Mouse (Mus musculus) kidney, adult 2 months (tissue): ENCODE results near the gene Exosc3.

Experiments used
- CTCF ChIP-seq: fragments of 200-500 bp; conservative IDR thresholded peaks from 2 replicates; pipeline ENCODE4 v1.5.1; 2011; ENCODE audit warnings: low read depth, mild to moderate bottlenecking, control low read depth, low read length, moderate library complexity, mixed read lengths; ENCODE audit not compliant: insufficient read depth, insufficient read length
- POLR2A ChIP-seq: fragments of 200-500 bp; IDR thresholded peaks from one replicate; pipeline ENCODE4 v1.6.1; 2011; ENCODE audit warnings: low read depth, low read length, control low read depth

GRCm38 (mm10) chr4:45267883-45268282, 74.6 kb downstream of the Exosc3 start:
- TF ChIP-seq POLR2A (no peak), CTCF (no peak)
